Mouse (Mus musculus) embryonic facial prominence, embryonic 11.5 days (tissue): Measurements from ENCODE around the gene Selp. TPM values are rescaled to one million over a fixed set of nuclear protein-coding genes. Genes with fewer than 3 reads are reported as not detected.

Experiments
- ATAC-seq: fragments of 200-750 bp; cut with Nextera tagmentation; replicated peaks from 2 replicates; pipeline ENCODE4 v1.8.0; 2017; ENCODE audit warnings: low read depth; ENCODE audit not compliant: insufficient number of reproducible peaks, low FRiP score, low TSS enrichment
- DNase-seq: peaks from one replicate; pipeline ENCODE4 v3.0.0-alpha.2; 2015; ENCODE audit warnings: low spot score
- H3K27ac ChIP-seq: fragments of 300-500 bp; sonication (generic); replicated peaks from 2 replicates; pipeline ENCODE4 v1.5.1; 2014; ENCODE audit warnings: mild to moderate bottlenecking, low read depth, low read length, control low read depth
- H3K27me3 ChIP-seq: fragments of 300-500 bp; sonication (generic); 2 replicates; pipeline ENCODE4 v1.6.1; 2014; ENCODE audit warnings: mild to moderate bottlenecking, low read length, moderate library complexity, mixed read lengths; ENCODE audit not compliant: control insufficient read depth, insufficient read depth
- H3K36me3 ChIP-seq: fragments of 300-500 bp; sonication (generic); replicated peaks from 2 replicates; pipeline ENCODE4 v1.6.1; 2014; ENCODE audit warnings: low read depth, mild to moderate bottlenecking, low read length, moderate library complexity, mixed read lengths; ENCODE audit not compliant: control insufficient read depth, insufficient read depth
- H3K4me1 ChIP-seq: fragments of 300-500 bp; sonication (generic); 2 replicates; pipeline ENCODE4 v1.6.1; 2014; ENCODE audit warnings: low read length, mixed read lengths; ENCODE audit not compliant: control insufficient read depth, insufficient read depth
- H3K4me2 ChIP-seq: fragments of 300-500 bp; sonication (generic); 2 replicates; pipeline ENCODE4 v1.6.1; 2014; ENCODE audit warnings: low read depth, mild to moderate bottlenecking, control low read depth, low read length, moderate library complexity
- H3K4me3 ChIP-seq: fragments of 300-500 bp; sonication (generic); 2 replicates; pipeline ENCODE4 v1.5.1; 2014; ENCODE audit warnings: low read depth, low read length, control low read depth
- H3K9ac ChIP-seq: fragments of 300-500 bp; sonication (generic); replicated peaks from 2 replicates; pipeline ENCODE4 v1.6.1; 2014; ENCODE audit warnings: mild to moderate bottlenecking, control low read depth, low read length
- H3K9me3 ChIP-seq: fragments of 300-500 bp; sonication (generic); replicated peaks from 2 replicates; pipeline ENCODE4 v1.6.1; 2016; ENCODE audit warnings: mild to moderate bottlenecking, low read length, inconsistent platforms, mixed read lengths; ENCODE audit not compliant: control insufficient read depth
- WGBS: fragments of 180-500 bp; shearing (Covaris S2); extraction: QIAGEN DNeasy Blood & Tissue Kit; methylation state at CpG from one replicate; pipeline ENCODE4 v1.1.7; 2014; 5-methylcytosine and 5-hydroxymethylcytosine counted together
- polyA plus RNA-seq: library from polyadenylated mRNA; unstranded; fragments of >200 nt; fragmentation: Nextera tagmentation; extraction: Ambion mirVana; gene quantifications from 2 replicates; pipeline ENCODE4 v1.2.1, GENCODE M21; 2014

The Selp gene
- polyA plus RNA-seq, 1 experiment from 2014 or later = not detected

- H3K4me3 ChIP-seq = no peak overlapping the region
- no peaks in the 10 kb centered on the region for H3K36me3 ChIP-seq
- H3K27ac ChIP-seq = no peak overlapping the region
- DNase-seq (no peak), ATAC-seq (no peak)
- no peaks in the 10 kb centered on the region for H3K9me3 ChIP-seq
- H3K9ac ChIP-seq = no peak overlapping the region
- WGBS = 93% methylated on average over 1 of the region's 1 CpGs
- no peak overlapping the region for H3K4me2 ChIP-seq
- H3K27me3 ChIP-seq = no peaks in the 10 kb centered on the region
- no peaks in the 10 kb centered on the region for H3K4me1 ChIP-seq
Observed at GRCm38 (mm10) chr1:164075416-164075815, 39.6 kb upstream of the Selp start.

GRCm38 (mm10) chr1:164076441-164076840 lies 38.6 kb upstream of the Selp start:
- Histone ChIP-seq H3K9ac (no peak overlapping the region), H3K4me2 (no peak overlapping the region), H3K36me3 (no peaks in the 10 kb centered on the region), H3K4me1 (no peaks in the 10 kb centered on the region), H3K27ac (no peak overlapping the region), H3K4me3 (no peak overlapping the region), H3K27me3 (no peaks in the 10 kb centered on the region), H3K9me3 (no peaks in the 10 kb centered on the region)
- DNase-seq (no peak), ATAC-seq (no peak)
- 71% methylated on average over 1 of the region's 1 CpGs for WGBS

- no peak for ATAC-seq
- Histone ChIP-seq H3K4me2 (no peak overlapping the region), H3K27me3 (no peaks in the 10 kb centered on the region), H3K4me3 (no peak overlapping the region), H3K9me3 (no peaks in the 10 kb centered on the region), H3K9ac (no peak overlapping the region), H3K36me3 (no peaks in the 10 kb centered on the region), H3K27ac (no peak overlapping the region), H3K4me1 (no peaks in the 10 kb centered on the region)
- WGBS = 88% methylated on average over 3 of the region's 3 CpGs
- no peak for DNase-seq
Observed at GRCm38 (mm10) chr1:164077031-164077430, 38.0 kb upstream of the Selp start.

GRCm38 (mm10) chr1:164078323-164078741 lies 36.7 kb upstream of the Selp start:
- DNase-seq = no peak
- Histone ChIP-seq H3K9me3 (no peaks in the 10 kb centered on the region), H3K4me3 (no peak overlapping the region), H3K36me3 (no peaks in the 10 kb centered on the region), H3K4me2 (no peak overlapping the region), H3K27ac (no peak overlapping the region), H3K27me3 (no peaks in the 10 kb centered on the region), H3K4me1 (no peaks in the 10 kb centered on the region), H3K9ac (no peak overlapping the region)
- no peak for ATAC-seq
- 92% methylated on average over 4 of the region's 4 CpGs for WGBS

GRCm38 (mm10) chr1:164079091-164079490 lies 36.0 kb upstream of the Selp start:
- H3K4me3 ChIP-seq = no peak overlapping the region
- no peak overlapping the region for H3K27ac ChIP-seq
- H3K36me3 ChIP-seq = no peaks in the 10 kb centered on the region
- ATAC-seq (no peak), DNase-seq (no peak)
- H3K4me2 ChIP-seq = no peak overlapping the region
- no peaks in the 10 kb centered on the region for H3K27me3 ChIP-seq
- no peaks in the 10 kb centered on the region for H3K9me3 ChIP-seq
- H3K4me1 ChIP-seq = no peaks in the 10 kb centered on the region
- H3K9ac ChIP-seq = no peak overlapping the region
- 85% methylated on average over 11 of the region's 11 CpGs for WGBS

GRCm38 (mm10) chr1:164083046-164083445 lies 32.0 kb upstream of the Selp start:
- no peak overlapping the region for H3K4me3 ChIP-seq
- ATAC-seq = no peak
- 84% methylated on average over 4 of the region's 4 CpGs for WGBS

GRCm38 (mm10) chr1:164086797-164087196 lies 28.3 kb upstream of the Selp start:
- no peaks in the 10 kb centered on the region for H3K4me1 ChIP-seq
- no peak overlapping the region for H3K4me3 ChIP-seq
- H3K4me2 ChIP-seq = no peak overlapping the region
- no peaks in the 10 kb centered on the region for H3K9me3 ChIP-seq
- no peaks in the 10 kb centered on the region for H3K36me3 ChIP-seq
- H3K27ac ChIP-seq = no peak overlapping the region
- ATAC-seq = no peak
- H3K27me3 ChIP-seq = no peaks in the 10 kb centered on the region
- H3K9ac ChIP-seq = no peak overlapping the region
- no peak for DNase-seq
- WGBS = 78% methylated on average over 3 of the region's 3 CpGs

More at GRCm38 (mm10) chr1:164083046-164083445, 32.0 kb upstream of the Selp start:
- H3K4me1 ChIP-seq = no peaks in the 10 kb centered on the region
- no peak overlapping the region for H3K4me2 ChIP-seq
- no peak overlapping the region for H3K9ac ChIP-seq
- no peak for DNase-seq
- no peaks in the 10 kb centered on the region for H3K27me3 ChIP-seq
- no peak overlapping the region for H3K27ac ChIP-seq
- H3K9me3 ChIP-seq = no peaks in the 10 kb centered on the region
- H3K36me3 ChIP-seq = no peaks in the 10 kb centered on the region

- Histone ChIP-seq H3K27ac (no peak overlapping the region), H3K4me2 (no peak overlapping the region), H3K9me3 (no peaks in the 10 kb centered on the region), H3K9ac (no peak overlapping the region), H3K4me3 (no peak overlapping the region), H3K4me1 (no peaks in the 10 kb centered on the region), H3K36me3 (no peaks in the 10 kb centered on the region), H3K27me3 (no peaks in the 10 kb centered on the region)
- 88% methylated on average over 5 of the region's 5 CpGs for WGBS
- ATAC-seq (no peak), DNase-seq (no peak)
Observed at GRCm38 (mm10) chr1:164087872-164088271, 27.2 kb upstream of the Selp start.
